ENCODE assay signal across 22 mouse cellular contexts in genomic region chr16:42277268-42277667, GRCm38 (mm10).
DNase-seq lines count a peak whose midpoint lies in the region; ATAC-seq and TF ChIP-seq lines count a peak whose summit lies in the region.
"Had no signal": no experiment of that assay in that cellular context is flagged by ENCODE, and none has a peak within 500 bp of the region (broad histone marks: within the 10 kb centered on the region; RNA-seq: fewer than 3 reads in every experiment).

No protein-coding gene starts in this region.

- TF ChIP-seq POLR2A in thymus, adult 2 months (IDR thresholded peaks at IDR 0.05; ENCODE audit: control insufficient read depth, extremely low read depth, insufficient read depth, low read length, poor library complexity): no peak

- H3K4me1 ChIP-seq in hindbrain, embryonic 12.5 days: peaks cover 11% of the 10 kb centered on the region
- H3K4me1 ChIP-seq in hindbrain, postnatal 0 days (ENCODE audit: insufficient read depth, low read length): peaks cover 5% of the 10 kb centered on the region; the same call in 1 of the 2 replicates
- H3K4me1 ChIP-seq in neural tube, embryonic 13.5 days (replicated peaks): peaks cover 20% of the 10 kb centered on the region
- H3K4me1 ChIP-seq in intestine, postnatal 0 days (replicated peaks; ENCODE audit: control insufficient read depth, insufficient read depth, low read length): no peaks in the 10 kb centered on the region
- H3K4me1 ChIP-seq in thymus, adult 2 months (replicated peaks; ENCODE audit: control insufficient read depth, insufficient read depth, low read length): no peaks in the 10 kb centered on the region
- H3K4me1 ChIP-seq: liver, embryonic 13.5 days; stomach, embryonic 15.5 days had no signal

- no peaks in the 10 kb centered on the region for H3K9me3 ChIP-seq in hindbrain, embryonic 12.5 days (replicated peaks)
- H3K9me3 ChIP-seq in hindbrain, postnatal 0 days (ENCODE audit: low read length): no peaks in the 10 kb centered on the region
- H3K9me3 ChIP-seq in neural tube, embryonic 13.5 days: no peaks in the 10 kb centered on the region
- H3K9me3 ChIP-seq in intestine, postnatal 0 days (ENCODE audit: control insufficient read depth): no peaks in the 10 kb centered on the region
- H3K9me3 ChIP-seq: liver, embryonic 13.5 days; stomach, embryonic 15.5 days had no signal

- no peaks in the 10 kb centered on the region for H3K27me3 ChIP-seq in hindbrain, embryonic 12.5 days
- no peaks in the 10 kb centered on the region for H3K27me3 ChIP-seq in hindbrain, postnatal 0 days (ENCODE audit: insufficient read depth, low read length)
- no peaks in the 10 kb centered on the region for H3K27me3 ChIP-seq in neural tube, embryonic 13.5 days
- H3K27me3 ChIP-seq in intestine, postnatal 0 days (replicated peaks; ENCODE audit: control insufficient read depth, insufficient read depth, low read length): no peaks in the 10 kb centered on the region
- no peaks in the 10 kb centered on the region for H3K27me3 ChIP-seq in thymus, adult 2 months (ENCODE audit: control insufficient read depth, insufficient read depth, low read length)
- H3K27me3 ChIP-seq: liver, embryonic 13.5 days; stomach, embryonic 15.5 days had no signal

- intact Hi-C loops in left cerebral cortex, postnatal 25 days (cut with DNase I): loop anchor here (2.0 to 10.0 kb wide), 5 partner anchors 85 to 638 kb away; no protein-coding TSS in a partner anchor

- no peak for TF ChIP-seq CTCF in hindbrain, postnatal 0 days (IDR thresholded peaks at IDR 0.05; ENCODE audit: low read depth)
- TF ChIP-seq CTCF in intestine, postnatal 0 days (IDR thresholded peaks at IDR 0.05; ENCODE audit: low read depth): no peak
- no peak for TF ChIP-seq CTCF in thymus, adult 2 months (IDR thresholded peaks at IDR 0.05; ENCODE audit: borderline replicate concordance, control insufficient read depth, extremely low read depth, insufficient read depth, low read length, poor library complexity)

- no peak overlapping the region for H3K9ac ChIP-seq in hindbrain, embryonic 12.5 days
- no peak overlapping the region for H3K9ac ChIP-seq in hindbrain, postnatal 0 days (replicated peaks; ENCODE audit: low read length)
- no peak overlapping the region for H3K9ac ChIP-seq in neural tube, embryonic 13.5 days
- no peak overlapping the region for H3K9ac ChIP-seq in intestine, postnatal 0 days (ENCODE audit: low read depth, low read length)
- H3K9ac ChIP-seq: liver, embryonic 13.5 days; stomach, embryonic 15.5 days had no signal

- H3K27ac ChIP-seq in hindbrain, embryonic 12.5 days: peak overlapping the region; percentile 80; the same call in 1 of the 2 replicates
- no peak overlapping the region for H3K27ac ChIP-seq in hindbrain, postnatal 0 days
- peak overlapping the region; percentile 90 for H3K27ac ChIP-seq in neural tube, embryonic 13.5 days (replicated peaks)
- no peak overlapping the region for H3K27ac ChIP-seq in intestine, postnatal 0 days (ENCODE audit: low read depth, low read length)
- no peak overlapping the region for H3K27ac ChIP-seq in thymus, adult 2 months (ENCODE audit: control insufficient read depth, insufficient read depth, low read length)
- H3K27ac ChIP-seq: gastrocnemius, adult 2 months; liver, embryonic 13.5 days; stomach, embryonic 15.5 days had no signal

- peaks cover 5% of the 10 kb centered on the region; the same call in 1 of the 2 replicates for H3K36me3 ChIP-seq in hindbrain, embryonic 12.5 days
- no peaks in the 10 kb centered on the region for H3K36me3 ChIP-seq in hindbrain, postnatal 0 days (ENCODE audit: insufficient read depth, low read length)
- H3K36me3 ChIP-seq in neural tube, embryonic 13.5 days: 0 out of 2 replicates have a peak, but pooled peaks cover 4% of the 10 kb centered on the region
- no peaks in the 10 kb centered on the region for H3K36me3 ChIP-seq in intestine, postnatal 0 days (ENCODE audit: control insufficient read depth, insufficient read depth)
- H3K36me3 ChIP-seq in thymus, adult 2 months (ENCODE audit: control insufficient read depth, insufficient read depth, low read length): no peaks in the 10 kb centered on the region
- H3K36me3 ChIP-seq: G1E; liver, embryonic 13.5 days; stomach, embryonic 15.5 days had no signal

- 70% methylated on average over 8 of the region's 8 CpGs for WGBS in hindbrain, embryonic 12.5 days
- WGBS in hindbrain, postnatal 0 days: 63% methylated on average over 8 of the region's 8 CpGs
- 76% methylated on average over 8 of the region's 8 CpGs for WGBS in neural tube, embryonic 13.5 days
- 48% methylated on average over 8 of the region's 8 CpGs for WGBS in intestine, postnatal 0 days
- WGBS in thymus, adult 2 months: 92% methylated on average over 8 of the region's 8 CpGs

- ATAC-seq in hindbrain, embryonic 12.5 days (ENCODE audit: low FRiP score): no peak
- ATAC-seq in hindbrain, postnatal 0 days: no peak
- no peak for ATAC-seq in neural tube, embryonic 13.5 days (ENCODE audit: low read depth)
- ATAC-seq in intestine, postnatal 0 days: peak; percentile 36; the same call in 1 of the 2 replicates
- ATAC-seq: Patski had no signal

- H3K4me3 ChIP-seq in hindbrain, embryonic 12.5 days: no peak overlapping the region
- no peak overlapping the region for H3K4me3 ChIP-seq in hindbrain, postnatal 0 days (ENCODE audit: low read length)
- no peak overlapping the region for H3K4me3 ChIP-seq in neural tube, embryonic 13.5 days
- no peak overlapping the region for H3K4me3 ChIP-seq in intestine, postnatal 0 days (ENCODE audit: low read depth, low read length)
- H3K4me3 ChIP-seq in thymus, adult 2 months (ENCODE audit: control insufficient read depth, insufficient read depth, low read length): no peak overlapping the region
- H3K4me3 ChIP-seq: gastrocnemius, adult 2 months; liver, embryonic 13.5 days; stomach, embryonic 15.5 days had no signal

- no peak overlapping the region for H3K4me2 ChIP-seq in hindbrain, embryonic 12.5 days (replicated peaks)
- H3K4me2 ChIP-seq in hindbrain, postnatal 0 days (ENCODE audit: low read depth, low read length): no peak overlapping the region
- no peak overlapping the region for H3K4me2 ChIP-seq in neural tube, embryonic 13.5 days
- H3K4me2 ChIP-seq in intestine, postnatal 0 days (replicated peaks; ENCODE audit: low read depth): no peak overlapping the region
- H3K4me2 ChIP-seq: heart, embryonic 11.5 days; liver, embryonic 13.5 days; stomach, embryonic 15.5 days had no signal

- no peak for DNase-seq in hindbrain, postnatal 0 days (ENCODE audit: low spot score)
- DNase-seq in neural tube, embryonic 10.5 days (ENCODE audit: extremely low spot score, low spot score): no peak
- no peak for DNase-seq in left cerebral cortex, postnatal 25 days (ENCODE audit: low spot score in 2 of 2)
- no peak for DNase-seq in frontal cortex, postnatal 10 days (ENCODE audit: low spot score in 2 of 2)
- no peak for DNase-seq in thymus, adult 2 months
- DNase-seq: adrenal gland, adult 8-10 months; cerebellum, postnatal 36 days; embryo, embryonic 11 days; gastrocnemius, adult 2 months; kidney, adult 18-20 months; kidney, postnatal 4 days; liver, embryonic 13.5 days; lung, adult 2 months; lung, postnatal 14 days; thymus, postnatal 36 days had no signal

Comparison
In these comparisons a context has a peak if more than half of its experiments do, and no peak if none do; other contexts are left out.
1. H3K27ac ChIP-seq: peak in hindbrain, embryonic 12.5 days (single experiment) and neural tube, embryonic 13.5 days (single experiment); none in hindbrain, postnatal 0 days (single experiment), intestine, postnatal 0 days (single experiment) and thymus, adult 2 months (single experiment).